Mouse (Mus musculus) heart, postnatal 4 days (tissue): ENCODE measurements at regions not wholly inside any gene's neighbourhood (a gene's known extent, or its start where the extent isn't known, plus 50 kb on each side); places are given as distances from the start of the nearest gene placed in this dataset.

ENCODE experiments used
- DNase-seq: peaks from one replicate; pipeline ENCODE4 v3.0.0; 2021

DNA sequence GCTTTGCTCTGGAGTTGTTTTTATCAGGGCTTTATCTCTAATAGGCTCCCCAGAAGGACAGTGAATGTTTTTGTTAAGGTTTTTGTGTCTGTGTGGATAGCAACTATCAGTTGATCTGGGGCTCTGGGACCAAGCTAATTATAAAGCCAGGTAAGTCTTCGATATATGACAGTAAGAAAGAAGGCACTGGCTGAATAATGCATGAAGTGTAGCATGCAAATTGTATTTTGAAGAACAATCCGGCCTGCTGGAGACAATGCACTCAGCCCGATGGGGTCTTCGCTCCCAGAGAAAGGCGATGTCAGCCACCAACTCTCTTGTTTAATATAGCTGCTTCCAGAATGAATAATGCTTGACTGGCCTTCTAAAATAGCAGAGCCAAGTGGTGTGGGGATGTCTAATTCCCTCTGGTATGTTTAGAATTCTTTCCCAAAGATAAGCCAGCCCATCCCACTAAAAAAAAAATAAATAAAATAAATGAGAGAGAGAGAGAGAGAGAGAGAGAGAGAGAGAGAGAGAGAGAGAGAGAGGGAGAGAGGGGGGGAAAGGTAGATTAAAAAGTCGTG is 68.6 kb downstream of the Dad1 start:
- no peak for DNase-seq

- DNase-seq = no peak
Observed at GRCm38 (mm10) chr14:54183873-54184272, 70.0 kb downstream of the Dad1 start.

DNA sequence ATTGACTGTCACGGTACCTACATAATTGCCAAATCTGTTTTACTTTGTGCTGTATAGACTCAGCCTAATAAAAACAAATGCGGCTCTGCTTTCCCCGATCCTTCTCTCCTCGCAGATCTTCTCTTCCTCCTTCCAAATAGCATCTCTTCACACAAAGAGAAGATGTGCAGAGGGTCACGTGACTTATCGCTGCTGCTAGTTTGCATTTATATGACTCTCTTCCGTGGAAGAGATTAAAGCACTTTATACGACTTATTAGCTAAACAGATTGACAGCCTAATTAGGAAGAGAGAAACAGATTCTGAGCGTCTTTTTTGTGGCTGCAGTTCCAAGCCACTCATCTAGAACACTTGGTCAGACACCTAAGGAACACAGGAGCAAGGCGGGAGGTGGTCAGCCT is 71.1 kb downstream of the Dad1 start:
- no peak for DNase-seq

GRCm38 (mm10) chr14:54181306-54181705 is 72.6 kb downstream of the Dad1 start:
- DNase-seq = no peak

- DNase-seq = peak; percentile 43
Observed at GRCm38 (mm10) chr14:54180754-54181153, 73.2 kb downstream of the Dad1 start.

DNA sequence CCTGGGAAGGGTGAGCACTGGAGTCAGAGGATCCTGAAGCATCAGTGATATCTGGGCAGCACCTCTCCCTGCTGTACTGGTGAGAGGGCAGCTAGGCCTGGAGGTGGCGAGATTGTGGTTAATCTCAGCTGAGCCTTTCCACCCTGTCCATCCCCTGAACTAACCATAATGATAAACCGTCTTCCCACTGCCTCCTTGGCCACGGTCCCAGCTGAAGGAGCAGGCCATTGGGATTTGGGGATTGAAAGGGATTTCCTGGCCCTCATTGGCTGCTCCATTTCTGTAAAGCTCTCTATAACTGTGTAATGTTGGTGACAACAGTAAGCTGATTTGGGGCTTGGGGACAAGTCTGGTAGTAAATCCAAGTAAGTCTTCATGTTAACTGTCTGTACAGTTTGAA is 73.6 kb downstream of the Dad1 start:
- DNase-seq = peak; percentile 45

DNA sequence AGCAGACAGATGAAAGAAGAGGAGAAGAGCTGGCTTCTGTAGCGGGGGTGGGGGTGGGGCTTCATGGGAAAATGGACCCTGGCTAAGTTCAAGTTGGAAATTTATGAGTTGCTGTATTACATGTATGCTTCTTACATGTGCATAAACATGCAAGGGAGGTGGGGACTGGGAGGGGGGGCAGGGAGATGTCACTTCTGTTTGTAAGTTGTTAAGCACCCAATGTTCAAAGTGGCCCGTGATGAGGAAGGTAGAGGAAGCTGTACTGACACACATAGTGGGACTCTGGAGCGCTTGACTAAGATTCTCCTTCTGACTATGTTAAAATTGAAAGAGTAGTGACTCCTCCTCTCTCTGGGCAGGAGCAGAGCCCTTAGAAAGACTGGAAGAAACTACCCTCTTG is 75.0 kb downstream of the Dad1 start:
- no peak for DNase-seq

DNA sequence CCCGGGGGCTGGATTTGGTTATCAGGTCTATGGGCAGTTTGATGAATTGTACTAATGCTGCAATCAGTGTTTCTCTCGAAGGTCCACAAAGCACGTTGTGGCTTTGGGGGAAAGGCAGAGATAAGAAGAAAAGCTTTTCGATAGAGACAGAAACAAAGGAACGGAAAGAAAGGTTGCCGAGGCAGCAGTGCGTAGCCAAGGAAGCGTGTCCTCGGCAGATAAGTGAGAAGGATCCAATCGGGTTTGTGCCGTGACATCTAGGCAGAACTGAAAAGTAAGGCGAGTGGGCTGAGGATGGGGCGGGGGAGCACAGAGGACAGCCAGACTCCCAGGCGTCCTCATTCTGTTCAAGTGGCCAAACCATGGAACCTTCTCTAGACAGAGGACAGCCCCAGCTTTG is 77.4 kb downstream of the Dad1 start:
- DNase-seq = no peak

DNA sequence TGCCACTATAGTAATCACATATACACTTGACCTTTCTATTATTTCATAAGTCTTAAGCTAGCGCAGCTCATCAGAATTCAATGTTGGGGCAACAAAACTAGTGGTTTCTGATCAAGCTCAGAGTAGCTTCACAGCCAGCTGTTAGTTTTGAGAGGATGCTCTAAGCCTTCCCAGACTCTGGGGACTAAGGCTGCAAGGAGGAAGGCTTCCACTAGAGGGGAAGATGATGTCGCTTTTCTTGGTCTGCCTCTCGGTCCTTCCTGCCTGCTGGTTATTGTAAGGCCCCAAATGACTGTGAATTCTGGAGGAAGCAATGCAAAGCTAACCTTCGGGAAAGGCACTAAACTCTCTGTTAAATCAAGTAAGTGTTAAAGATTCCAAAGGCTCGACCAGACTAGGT is 78.4 kb downstream of the Dad1 start:
- DNase-seq = no peak

GRCm38 (mm10) chr14:54173316-54173715 is 80.6 kb downstream of the Dad1 start:
- no peak for DNase-seq

GRCm38 (mm10) chr14:54169254-54169653 is 84.7 kb downstream of the Dad1 start:
- DNase-seq = no peak

DNA sequence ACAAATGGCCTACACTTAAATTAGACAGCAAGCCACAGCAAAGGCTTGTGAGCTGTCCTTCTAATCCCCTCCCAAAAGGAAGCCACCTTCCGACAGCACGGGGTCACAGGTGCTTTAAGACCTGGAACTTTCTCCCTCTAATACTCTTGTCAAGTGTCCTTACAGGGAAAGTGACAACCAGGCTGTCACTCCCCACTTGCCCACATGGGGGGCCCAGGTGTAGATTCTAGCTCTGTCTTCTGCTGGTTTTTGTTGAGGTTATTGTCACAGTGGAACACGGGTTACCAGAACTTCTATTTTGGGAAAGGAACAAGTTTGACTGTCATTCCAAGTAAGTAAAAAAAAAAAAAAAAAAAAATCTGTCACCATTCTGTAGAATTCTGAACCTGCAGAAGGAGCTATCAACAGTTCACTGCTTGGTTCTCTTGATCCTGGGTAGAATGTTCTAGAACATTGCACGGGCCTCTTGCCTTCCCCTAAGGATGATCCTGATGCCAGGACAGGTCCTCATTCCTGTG is 85.4 kb downstream of the Dad1 start:
- no peak for DNase-seq

- DNase-seq = no peak
Observed at GRCm38 (mm10) chr14:54166057-54166456, 87.8 kb downstream of the Dad1 start.

DNA sequence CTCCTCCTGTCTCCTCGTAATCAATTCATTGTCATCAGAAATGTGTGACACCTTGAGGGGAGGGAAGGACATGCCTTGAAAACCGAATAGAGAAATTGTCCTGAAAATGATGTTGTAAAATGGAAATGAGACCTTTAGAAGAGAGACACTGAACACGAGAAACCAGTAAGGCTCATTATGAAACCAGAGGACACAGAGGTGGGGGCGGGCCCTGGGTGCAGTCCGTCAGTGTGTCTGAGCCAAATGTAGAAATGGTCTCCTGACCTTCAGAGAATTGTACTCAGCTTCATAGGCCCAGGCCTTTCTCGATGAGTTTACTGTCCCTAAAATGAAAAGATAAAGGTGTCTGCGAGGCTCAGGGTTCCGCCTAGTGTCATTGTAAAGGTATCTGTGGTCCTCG is 89.0 kb downstream of the Dad1 start:
- DNase-seq = no peak

DNA sequence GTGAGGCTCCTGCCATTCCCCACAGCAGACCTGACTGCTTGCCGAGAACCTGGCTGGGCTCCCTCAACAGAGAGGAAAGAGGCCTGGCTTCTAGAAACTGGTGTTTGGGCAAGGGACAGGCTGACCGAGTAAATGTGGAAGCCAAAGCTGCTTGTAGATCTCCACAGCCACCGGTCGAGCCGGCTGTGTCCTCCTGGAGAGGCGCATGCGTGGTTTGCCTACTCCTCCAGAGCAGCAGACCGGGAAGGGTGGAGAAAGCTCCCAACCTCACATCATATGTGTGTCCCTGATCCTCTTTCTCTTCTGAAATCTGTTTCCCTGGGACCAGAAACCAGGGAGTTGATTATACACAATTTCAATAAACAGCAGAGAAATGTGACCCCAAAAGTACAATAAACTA is 92.0 kb downstream of the Dad1 start:
- DNase-seq = peak; percentile 17

GRCm38 (mm10) chr14:54161206-54161605 is 92.7 kb downstream of the Dad1 start:
- DNase-seq = no peak

- no peak for DNase-seq
Observed at GRCm38 (mm10) chr14:54159816-54160215, 94.1 kb downstream of the Dad1 start.

DNA sequence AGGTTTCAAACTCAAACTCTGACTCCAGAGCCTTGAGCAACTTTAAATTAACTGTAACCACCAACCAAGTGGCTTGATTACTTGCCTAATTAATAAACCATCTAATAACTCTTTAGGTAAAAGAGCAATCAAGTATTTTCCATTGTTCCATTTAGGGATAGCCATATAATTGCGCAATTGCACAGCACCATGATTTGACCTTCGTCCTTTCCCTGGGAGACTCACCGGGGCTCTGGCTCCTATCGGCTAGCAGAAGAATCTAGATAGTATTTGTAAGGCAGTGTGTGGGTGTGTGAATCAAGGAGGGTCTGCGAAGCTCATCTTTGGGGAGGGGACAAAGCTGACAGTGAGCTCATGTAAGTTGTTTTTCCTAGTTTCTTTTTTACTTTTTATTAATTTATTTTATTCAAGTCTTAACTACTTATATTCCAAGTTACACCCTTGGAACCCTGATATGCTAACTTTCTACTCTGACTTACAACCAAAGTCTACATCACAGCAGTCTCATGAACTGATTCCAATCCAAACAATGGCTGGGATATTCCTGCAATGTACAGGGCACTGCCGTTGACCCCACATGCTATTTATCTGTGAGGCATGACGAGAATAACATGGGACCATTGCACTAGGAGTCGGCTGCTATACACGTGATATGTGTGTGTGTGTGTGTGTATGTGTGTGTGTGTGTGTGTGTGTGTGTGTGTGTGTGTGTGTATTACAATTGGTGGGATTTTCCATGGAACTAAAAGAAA is 95.5 kb downstream of the Dad1 start:
- no peak for DNase-seq

- DNase-seq = no peak
Observed at GRCm38 (mm10) chr14:54156536-54156935, 97.4 kb downstream of the Dad1 start.

- peak; percentile 86 for DNase-seq
Observed at GRCm38 (mm10) chr14:54152485-54153235, 101.2 kb downstream of the Dad1 start.

DNA sequence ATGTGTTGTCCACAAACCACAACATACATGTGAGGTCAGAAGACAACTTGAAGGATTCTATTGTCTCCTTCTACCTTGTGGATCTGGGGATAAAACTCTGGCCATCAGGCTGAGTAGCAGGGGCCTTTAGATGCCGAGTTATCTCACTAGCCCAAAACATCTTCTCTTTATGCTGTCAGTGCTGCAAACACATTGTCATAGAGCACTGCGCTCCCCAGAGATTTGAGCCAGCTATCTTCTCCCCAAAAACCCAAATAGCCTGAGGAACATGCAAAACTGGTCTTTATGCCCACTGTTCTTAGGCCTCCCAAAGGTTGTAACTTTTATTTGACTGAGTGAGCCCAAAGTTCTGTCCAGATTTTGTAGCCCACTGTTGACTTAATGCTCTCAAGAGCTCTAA is 102.0 kb downstream of the Dad1 start:
- DNase-seq = no peak

DNA sequence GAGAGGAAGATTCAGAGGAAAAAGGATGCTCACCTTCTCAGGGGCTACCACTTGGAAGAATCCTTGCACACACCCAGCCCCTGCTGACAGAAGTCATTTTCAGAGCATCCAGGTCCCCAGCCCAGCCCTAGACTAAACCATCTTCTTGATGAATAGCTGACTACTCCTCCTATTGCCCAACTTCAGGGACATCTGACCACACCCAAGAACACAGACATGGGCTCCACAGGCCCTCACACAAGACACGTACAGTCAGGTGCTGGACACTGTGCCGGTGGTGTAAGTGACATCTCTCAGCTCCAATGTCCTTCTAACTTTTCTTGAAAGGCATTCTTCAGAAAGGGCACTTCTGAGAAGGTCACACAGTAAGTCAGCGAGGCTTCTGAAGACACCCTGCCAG is 102.6 kb downstream of the Dad1 start:
- no peak for DNase-seq

DNA sequence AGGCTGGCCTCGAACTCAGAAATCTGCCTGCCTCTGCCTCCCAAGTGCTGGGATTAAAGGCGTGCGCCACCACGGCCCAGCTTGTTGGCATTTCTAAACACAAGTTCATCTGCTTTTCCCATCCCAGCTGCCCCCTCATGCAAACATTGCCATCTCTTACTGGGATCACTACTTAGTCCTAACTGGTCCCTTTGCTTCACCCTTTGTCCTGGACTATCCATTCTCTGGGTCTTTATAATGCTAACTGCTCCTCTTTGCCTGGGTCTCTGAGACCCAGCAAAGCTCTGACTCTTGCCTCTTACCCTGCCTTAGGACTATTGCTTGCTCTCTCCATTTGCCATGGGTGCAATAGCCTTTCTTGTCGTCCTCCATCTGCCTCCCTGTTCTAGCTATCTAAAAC is 103.7 kb downstream of the Dad1 start:
- DNase-seq = no peak

GRCm38 (mm10) chr14:54148626-54149025 is 105.3 kb downstream of the Dad1 start:
- no peak for DNase-seq
